In genomic region chr7:67168288-67168687, GRCm38 (mm10) we compare ENCODE assay signal across 21 mouse cellular contexts. TPM values are rescaled to one million over a fixed set of nuclear protein-coding genes. Genes with fewer than 3 reads are reported as not detected.
DNase-seq lines count a peak whose midpoint lies in the region; ATAC-seq and TF ChIP-seq lines count a peak whose summit lies in the region.
"Had no signal": no experiment of that assay in that cellular context is flagged by ENCODE, and none has a peak within 500 bp of the region (broad histone marks: within the 10 kb centered on the region; RNA-seq: fewer than 3 reads in every experiment).

No protein-coding gene starts in this region.

- no peaks in the 10 kb centered on the region for H3K36me3 ChIP-seq in intestine, embryonic 16.5 days (ENCODE audit: control insufficient read depth, insufficient read depth, low read length)
- H3K36me3 ChIP-seq in small intestine, adult 2 months (ENCODE audit: control insufficient read depth, insufficient read depth, low read length): no peaks in the 10 kb centered on the region
- H3K36me3 ChIP-seq: forebrain, embryonic 10.5 days; hindbrain, embryonic 12.5 days; hindbrain, embryonic 15.5 days had no signal

- H3K4me2 ChIP-seq in intestine, embryonic 16.5 days (ENCODE audit: low read depth, low read length): no peak overlapping the region
- H3K4me2 ChIP-seq: forebrain, embryonic 13.5 days; heart, embryonic 11.5 days; hindbrain, embryonic 12.5 days; hindbrain, embryonic 15.5 days had no signal

- H3K9ac ChIP-seq in intestine, embryonic 16.5 days (ENCODE audit: low read depth, low read length): no peak overlapping the region
- H3K9ac ChIP-seq: forebrain, embryonic 13.5 days; hindbrain, embryonic 12.5 days; hindbrain, embryonic 15.5 days had no signal

- 57% methylated on average over 9 of the region's 9 CpGs for WGBS in intestine, embryonic 16.5 days
- 27% methylated on average over 9 of the region's 9 CpGs for WGBS in small intestine, adult 2 months

- H3K27me3 ChIP-seq in intestine, embryonic 16.5 days (replicated peaks; ENCODE audit: control insufficient read depth, insufficient read depth, low read length): no peaks in the 10 kb centered on the region
- no peaks in the 10 kb centered on the region for H3K27me3 ChIP-seq in small intestine, adult 2 months (ENCODE audit: control insufficient read depth, insufficient read depth, low read length)
- H3K27me3 ChIP-seq: forebrain, embryonic 13.5 days; hindbrain, embryonic 12.5 days; hindbrain, embryonic 15.5 days had no signal

- no peak overlapping the region for H3K27ac ChIP-seq in intestine, embryonic 16.5 days (ENCODE audit: low read length)
- peak overlapping the region; percentile 59 for H3K27ac ChIP-seq in small intestine, adult 2 months (ENCODE audit: insufficient read depth, low read depth, low read length)
- no peak overlapping the region for H3K27ac ChIP-seq in gastrocnemius, adult 2 months
- H3K27ac ChIP-seq: forebrain, embryonic 10.5 days; forebrain, embryonic 13.5 days; heart, adult 2 months; hindbrain, embryonic 12.5 days; hindbrain, embryonic 15.5 days had no signal

- intact Hi-C loops in gastrocnemius, adult 2 months (cut with DNase I): no loop called here

- H3K4me1 ChIP-seq in intestine, embryonic 16.5 days (ENCODE audit: control insufficient read depth, insufficient read depth, low read length): peaks cover 7% of the 10 kb centered on the region; the same call in 1 of the 2 replicates
- H3K4me1 ChIP-seq in small intestine, adult 2 months (ENCODE audit: control insufficient read depth, insufficient read depth, insufficient read length, low read length): peaks cover 15% of the 10 kb centered on the region
- H3K4me1 ChIP-seq: forebrain, embryonic 13.5 days; hindbrain, embryonic 12.5 days; hindbrain, embryonic 15.5 days had no signal

- TF ChIP-seq CTCF in brain, embryonic 14.5 days (IDR thresholded peaks at IDR 0.05; ENCODE audit: borderline replicate concordance, extremely low read depth, insufficient read depth, insufficient read length): no peak
- TF ChIP-seq CTCF in small intestine, adult 2 months (IDR thresholded peaks at IDR 0.05; ENCODE audit: extremely low read depth, insufficient read length, insufficient replicate concordance, low read depth, low read length): no peak
- TF ChIP-seq CTCF in gastrocnemius, adult 2 months (IDR thresholded peaks at IDR 0.05): no peak

- no peak overlapping the region for H3K4me3 ChIP-seq in intestine, embryonic 16.5 days (ENCODE audit: low read length)
- no peak overlapping the region for H3K4me3 ChIP-seq in small intestine, adult 2 months (ENCODE audit: low read depth, low read length)
- H3K4me3 ChIP-seq in gastrocnemius, adult 2 months: no peak overlapping the region
- H3K4me3 ChIP-seq: forebrain, embryonic 10.5 days; forebrain, embryonic 13.5 days; heart, adult 2 months; hindbrain, embryonic 12.5 days; hindbrain, embryonic 15.5 days had no signal

- TF ChIP-seq POLR2A in brain, embryonic 14.5 days (IDR thresholded peaks at IDR 0.05; ENCODE audit: borderline replicate concordance, extremely low read depth, insufficient read depth, insufficient read length, poor library complexity, severe bottlenecking): no peak
- no peak for TF ChIP-seq POLR2A in small intestine, adult 2 months (IDR thresholded peaks at IDR 0.05; ENCODE audit: low read depth, low read length)

- no peaks in the 10 kb centered on the region for H3K9me3 ChIP-seq in intestine, embryonic 16.5 days (ENCODE audit: control insufficient read depth, low read length)
- H3K9me3 ChIP-seq: forebrain, embryonic 13.5 days; hindbrain, embryonic 12.5 days; hindbrain, embryonic 15.5 days had no signal

- peak; percentile 11 for DNase-seq in heart, adult 11 months
- no peak for DNase-seq in heart, adult 18-20 months
- DNase-seq in brain, embryonic 14.5 days (ENCODE audit: low read depth): peak; percentile 7
- DNase-seq in gastrocnemius, adult 2 months: no peak
- DNase-seq in heart, adult 8-10 months (ENCODE audit: low spot score): no peak
- DNase-seq: adrenal gland, adult 8-10 months; adrenal gland, postnatal 25 days; cerebellum, adult 18-20 months; cerebellum, adult 9-10 months; cerebellum, postnatal 14 days; gastrocnemius, postnatal 14 days; heart, adult 2 months had no signal

- ATAC-seq in intestine, embryonic 16.5 days: peak; percentile 78
- ATAC-seq: activated CD4-positive, CD25-positive, alpha-beta regulatory T cell, adult 4 months; forebrain, embryonic 13.5 days; forebrain, embryonic 16.5 days had no signal

RNA-seq across cellular contexts. Expression of gene Lysmd4, which starts 54.1 kb away (rescaled TPM):
- total RNA-seq in heart, adult 18-20 months (2021): 10 to 100 TPM; 15.2 to 18.1 TPM
- 38.1 and 41.8 TPM in 2 replicates for polyA plus RNA-seq in brain, embryonic 14.5 days (2012; rRNA removed)
- polyA plus RNA-seq in intestine, embryonic 16.5 days (2015; fragmentation: Nextera tagmentation; extraction: Ambion mirVana): 11.5 and 11.8 TPM in 2 replicates
- 5.8 and 13.0 TPM in 2 replicates for polyA plus RNA-seq in small intestine, adult 2 months (2012; rRNA removed)
- 1 to 10 TPM; 6.4 to 7.9 TPM for total RNA-seq in gastrocnemius, adult 2 months (2021)
- 10 to 100 TPM; 16.9 to 20.9 (median 19.3) TPM for total RNA-seq in heart, adult 8-10 months (2022)

Comparison
In these comparisons a context has a peak if more than half of its experiments do, and no peak if none do; other contexts are left out.
1. DNase-seq: peak in heart, adult 11 months (single experiment) and brain, embryonic 14.5 days (single experiment); none in heart, adult 18-20 months (0 of 2), gastrocnemius, adult 2 months (single experiment) and heart, adult 8-10 months (single experiment).